Mouse (Mus musculus): ENCODE data around the gene Ramp2.

The Ramp2 gene

DNA sequence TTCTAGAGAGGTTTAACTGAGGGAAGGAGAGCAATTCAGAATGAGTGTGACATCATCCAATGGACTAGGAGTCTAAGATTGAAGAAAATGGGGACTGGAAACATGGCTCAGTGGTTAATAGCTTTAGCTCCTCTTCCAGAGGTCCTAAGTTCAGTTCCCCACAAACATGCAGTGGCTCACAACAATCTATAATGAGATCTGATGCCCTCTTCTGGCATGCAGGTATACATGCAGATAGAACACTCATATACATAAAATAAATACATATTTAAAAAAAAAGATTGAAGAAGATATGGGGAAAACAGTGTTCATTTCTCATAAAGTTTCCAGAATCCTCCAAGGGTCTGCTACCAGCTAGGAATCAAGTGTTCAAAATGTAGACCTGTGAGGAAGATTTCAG lies 10.4 kb upstream of the Ramp2 start:
- no peak for DNase-seq (ENCODE audit: inconsistent ontology term)

DNA sequence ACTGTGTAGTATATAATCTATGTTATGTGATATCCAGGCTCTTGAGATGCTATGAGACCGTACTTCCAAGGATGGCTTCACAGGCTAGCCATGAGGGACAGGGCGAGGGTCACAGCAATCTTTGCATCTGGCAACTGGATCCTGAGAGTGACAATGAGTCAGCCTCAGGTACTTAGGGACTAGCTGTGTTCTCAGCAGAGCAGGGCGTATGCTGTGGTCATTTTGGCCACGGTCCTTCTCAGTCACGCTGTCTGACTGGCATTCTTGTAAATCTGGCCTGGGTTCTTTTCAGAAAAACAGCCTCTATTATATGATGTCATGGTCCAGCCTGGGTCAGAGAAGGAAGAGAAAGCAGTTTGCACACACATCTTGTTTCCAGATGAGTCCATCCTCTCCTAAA lies 9.0 kb upstream of the Ramp2 start:
- no peak for DNase-seq (ENCODE audit: inconsistent ontology term)

DNA sequence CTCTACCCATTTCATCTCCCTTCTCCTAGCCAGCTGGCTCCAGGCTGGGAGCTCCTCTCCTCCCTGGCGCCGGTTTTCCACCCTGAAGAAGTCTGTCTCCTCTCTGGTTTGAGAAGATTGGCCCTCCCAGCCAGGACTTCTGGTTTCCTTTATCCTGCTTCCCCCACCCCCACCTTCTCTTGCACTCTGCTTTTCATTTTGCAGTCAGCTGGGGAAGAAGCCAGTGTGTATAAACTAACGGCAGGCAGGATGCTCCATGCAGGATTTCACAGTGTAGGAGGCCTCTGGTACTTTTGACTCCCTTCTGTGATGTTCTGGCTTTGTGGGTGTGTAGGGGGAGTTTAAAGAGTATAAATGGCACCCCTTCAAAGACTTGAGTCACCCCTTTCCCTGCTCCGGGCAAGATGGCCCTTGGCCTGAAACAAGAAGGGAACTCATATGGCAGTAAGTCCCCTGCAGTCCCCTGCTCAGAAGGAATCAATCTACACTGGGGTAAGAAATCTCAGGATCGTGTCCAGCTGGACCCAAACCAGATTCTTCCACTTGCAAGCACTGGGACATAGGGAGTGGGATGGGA lies 7.7 kb upstream of the Ramp2 start:
- no peak for DNase-seq (ENCODE audit: inconsistent ontology term)

DNA sequence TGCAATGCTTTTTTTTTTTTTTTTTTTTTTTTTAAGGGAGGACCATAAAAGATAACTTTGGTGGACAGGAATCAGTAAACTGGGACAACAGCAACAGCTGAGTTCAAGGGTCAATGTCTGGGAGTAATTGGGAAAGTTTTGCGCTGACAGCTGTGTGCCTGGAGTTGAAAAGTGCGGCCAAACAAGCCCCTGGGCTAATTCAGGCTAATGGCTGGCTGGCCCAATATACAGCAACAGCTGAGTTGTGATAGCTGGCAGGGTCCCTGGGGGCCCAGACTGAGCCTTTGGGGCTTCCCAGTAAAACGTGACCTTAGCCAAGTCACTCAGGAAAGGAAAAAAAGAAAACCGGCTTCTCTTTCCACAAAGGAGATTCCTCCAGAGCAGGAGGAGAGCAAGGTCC lies 757 bp upstream of the Ramp2 start:
- no peak for DNase-seq (ENCODE audit: inconsistent ontology term)

DNA sequence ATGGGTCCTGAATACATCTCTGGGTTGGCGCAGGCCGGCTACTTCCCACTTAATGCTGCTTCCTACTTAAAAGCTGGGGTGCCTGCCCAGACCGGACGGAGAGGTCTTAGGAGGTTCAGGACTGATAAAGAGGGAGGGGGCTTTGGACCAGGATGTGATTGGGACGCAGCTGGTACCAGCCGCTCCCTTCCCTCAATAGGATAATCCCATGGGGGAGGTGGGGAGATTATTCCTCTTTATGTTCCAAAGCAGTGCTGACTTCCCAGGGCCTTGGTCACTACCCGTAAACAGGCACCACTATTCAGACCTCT lies 829 bp downstream of the Ramp2 start:
- no peak for DNase-seq (ENCODE audit: inconsistent ontology term)

DNA sequence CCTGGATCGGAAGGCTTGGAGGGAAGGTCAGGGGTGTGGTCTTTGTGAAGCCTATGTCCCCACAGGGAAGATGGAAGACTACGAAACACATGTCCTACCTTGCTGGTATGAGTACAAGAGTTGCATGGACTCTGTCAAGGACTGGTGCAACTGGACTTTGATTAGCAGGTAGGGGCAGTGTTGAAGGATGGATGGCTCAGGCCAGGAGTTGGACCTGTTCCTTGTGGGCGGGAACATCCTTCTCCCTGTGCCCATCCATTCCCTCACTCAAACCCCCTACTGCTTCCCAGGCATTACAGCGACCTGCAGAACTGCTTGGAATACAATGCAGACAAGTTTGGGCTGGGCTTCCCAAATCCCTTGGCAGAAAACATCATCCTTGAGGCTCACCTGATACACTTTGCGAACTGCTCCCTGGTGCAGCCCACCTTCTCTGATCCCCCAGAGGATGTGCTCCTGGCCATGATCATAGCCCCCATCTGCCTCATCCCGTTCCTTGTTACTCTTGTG lies 1.7 kb downstream of the Ramp2 start:
- DNase-seq (ENCODE audit: inconsistent ontology term), result no peak

DNA sequence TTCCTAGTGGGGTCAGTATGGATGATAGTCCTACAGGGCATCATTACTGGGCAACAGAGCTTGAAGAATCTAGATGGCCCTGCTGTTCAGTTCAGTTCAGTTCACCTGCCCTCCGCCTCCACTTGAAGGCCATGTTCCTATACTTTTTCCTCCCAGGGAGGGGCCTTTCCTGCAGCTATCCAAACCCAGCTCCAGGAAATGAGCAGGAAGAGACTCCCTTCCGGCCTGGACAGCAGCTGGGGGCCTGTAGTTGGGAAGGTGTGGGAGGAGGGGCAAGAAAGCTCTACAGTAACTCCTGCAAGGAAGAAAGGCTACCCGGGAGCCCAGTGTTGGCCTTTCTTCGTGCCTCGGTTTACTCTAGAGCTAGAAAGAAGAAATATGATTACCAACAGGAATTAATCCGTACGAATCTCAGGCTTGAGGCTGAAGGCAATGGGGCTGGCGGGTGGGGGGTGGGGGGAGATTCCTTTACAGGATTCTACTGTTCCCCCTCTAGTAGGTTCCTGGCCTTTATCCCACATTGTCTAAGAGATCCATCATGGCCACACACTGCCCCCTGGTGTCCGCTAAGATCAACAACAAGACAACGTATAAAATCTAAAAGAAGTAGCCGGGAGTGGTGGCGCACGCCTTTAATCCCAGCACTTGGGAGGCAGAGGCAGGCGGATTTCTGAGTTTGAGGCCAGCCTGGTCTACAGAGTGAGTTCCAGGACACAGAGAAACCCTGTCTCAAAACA lies 2.6 kb downstream of the Ramp2 start:
- peak; percentile 66 for DNase-seq (ENCODE audit: inconsistent ontology term)

DNA sequence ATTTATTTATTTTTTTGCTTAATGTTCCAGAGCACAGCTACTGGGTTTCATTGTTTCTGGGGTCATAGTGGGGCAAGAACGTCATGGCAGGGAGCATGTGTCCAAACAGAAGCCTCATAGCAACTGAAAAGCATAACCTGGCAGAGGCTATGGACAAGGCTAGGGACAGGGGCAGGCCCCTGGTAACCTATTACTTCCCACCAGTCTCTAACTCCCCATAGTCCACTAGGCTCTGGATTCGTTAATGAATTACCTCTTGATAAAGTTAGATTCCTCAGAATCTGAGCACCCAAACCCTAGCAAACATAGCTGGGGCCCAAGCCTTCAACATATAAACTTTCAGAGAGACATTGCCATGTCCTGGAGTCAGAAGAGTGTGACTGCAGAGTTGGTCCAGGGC lies 5.2 kb downstream of the Ramp2 start:
- DNase-seq (ENCODE audit: inconsistent ontology term), result no peak

DNA sequence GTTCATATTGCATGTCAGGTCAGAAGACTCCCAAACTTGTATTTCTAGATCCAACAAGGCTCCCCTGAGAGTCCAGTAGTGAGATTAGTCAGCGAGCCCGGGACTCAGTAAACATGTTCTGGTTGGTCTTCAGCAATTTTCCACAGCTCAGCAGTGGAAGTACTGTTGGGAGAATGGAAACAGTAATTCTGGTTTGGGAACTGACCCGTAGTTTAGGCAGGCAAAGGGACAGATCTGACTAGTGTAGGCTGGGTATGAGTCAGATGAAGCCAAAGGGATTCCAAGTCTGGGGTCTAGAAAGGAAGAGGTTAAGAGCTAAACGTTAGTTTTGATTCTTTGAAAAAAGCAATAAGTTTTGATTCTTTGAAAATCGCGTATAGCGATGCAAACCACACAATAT lies 7.1 kb downstream of the Ramp2 start:
- DNase-seq (ENCODE audit: inconsistent ontology term), result no peak

DNA sequence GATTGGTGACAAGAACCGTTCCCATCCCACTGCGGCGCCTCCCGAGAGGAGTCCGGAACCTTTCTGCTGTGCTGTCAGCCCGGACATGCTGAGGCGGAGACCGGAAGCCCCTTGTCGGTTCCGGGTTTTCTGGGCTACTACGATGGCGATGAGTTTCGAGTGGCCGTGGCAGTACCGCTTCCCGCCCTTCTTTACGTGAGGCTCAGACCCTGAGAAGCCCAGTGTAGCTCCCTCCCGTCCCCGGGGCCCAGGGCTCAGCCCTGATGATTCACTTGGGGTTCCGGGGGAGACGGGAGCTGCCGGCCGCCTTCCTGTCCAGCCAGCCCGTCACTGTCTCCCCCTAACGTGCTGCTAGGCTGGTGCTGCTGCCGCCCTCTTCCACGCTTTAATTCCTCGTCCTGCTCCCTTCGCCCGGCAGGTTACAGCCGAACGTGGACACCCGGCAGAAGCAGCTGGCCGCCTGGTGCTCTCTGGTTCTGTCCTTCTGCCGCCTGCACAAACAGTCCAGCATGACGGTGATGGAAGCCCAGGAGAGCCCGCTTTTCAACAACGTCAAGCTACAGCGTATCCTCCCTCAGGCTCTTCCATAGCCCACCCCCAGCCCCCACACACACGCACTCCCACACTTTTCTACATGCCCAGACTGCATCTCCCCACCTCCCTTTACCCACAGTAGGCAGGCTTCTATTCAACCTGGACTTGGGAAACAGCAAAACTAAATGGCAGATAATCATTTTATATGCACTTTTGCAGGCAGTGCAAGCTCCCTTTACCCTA lies 8.0 kb downstream of the Ramp2 start, which contains the start of gene Vps25:
TSS of gene Vps25 (plus strand) at position 95 of the 777 bp plus-strand sequence.
- DNase-seq (ENCODE audit: inconsistent ontology term), result peak; percentile 89

DNA sequence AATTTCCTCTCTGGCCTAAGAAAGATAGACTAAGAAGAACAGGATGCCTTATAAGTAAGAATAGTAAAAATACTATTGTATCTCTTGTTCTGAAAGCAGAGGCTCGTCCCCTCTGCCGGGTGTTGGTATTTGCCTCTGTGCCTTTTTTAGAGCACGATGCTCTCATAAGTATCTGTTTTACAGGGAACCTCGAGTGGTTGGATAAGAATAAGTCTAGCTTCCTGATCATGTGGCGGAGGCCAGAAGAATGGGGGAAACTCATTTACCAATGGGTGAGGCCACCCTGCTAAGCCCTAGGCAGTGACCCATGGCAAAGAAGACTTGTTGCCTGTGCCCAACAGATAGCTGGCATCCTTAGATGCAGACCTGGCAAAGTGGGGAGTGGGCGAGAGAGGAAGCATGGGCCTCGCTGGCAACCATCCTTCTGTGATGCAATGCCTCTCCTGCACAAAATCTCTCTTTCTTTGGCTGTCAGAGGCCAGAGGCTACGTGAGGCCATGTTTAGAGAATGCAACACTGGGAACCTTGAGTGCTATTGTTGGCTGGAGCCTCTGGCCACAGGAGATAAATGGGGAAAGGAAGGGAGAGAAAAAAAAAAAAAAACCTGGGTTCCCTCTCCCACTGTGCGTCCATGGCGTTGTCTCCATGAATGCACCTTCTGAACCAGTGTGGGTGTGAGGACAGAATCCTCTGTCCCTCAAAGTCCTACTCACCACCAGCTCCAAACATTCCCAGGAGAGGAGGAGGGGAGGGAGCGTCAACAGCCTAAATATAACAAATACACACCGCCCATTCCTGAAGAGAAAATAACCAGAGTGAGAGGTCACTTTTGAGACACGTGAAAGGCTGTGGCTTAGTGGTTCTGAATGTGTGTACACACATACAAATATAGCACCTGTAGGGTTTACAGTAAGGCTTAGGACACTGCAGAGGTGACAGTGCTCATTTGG lies 10.3 kb downstream of the Ramp2 start:
- no peak for DNase-seq (ENCODE audit: inconsistent ontology term)

DNA sequence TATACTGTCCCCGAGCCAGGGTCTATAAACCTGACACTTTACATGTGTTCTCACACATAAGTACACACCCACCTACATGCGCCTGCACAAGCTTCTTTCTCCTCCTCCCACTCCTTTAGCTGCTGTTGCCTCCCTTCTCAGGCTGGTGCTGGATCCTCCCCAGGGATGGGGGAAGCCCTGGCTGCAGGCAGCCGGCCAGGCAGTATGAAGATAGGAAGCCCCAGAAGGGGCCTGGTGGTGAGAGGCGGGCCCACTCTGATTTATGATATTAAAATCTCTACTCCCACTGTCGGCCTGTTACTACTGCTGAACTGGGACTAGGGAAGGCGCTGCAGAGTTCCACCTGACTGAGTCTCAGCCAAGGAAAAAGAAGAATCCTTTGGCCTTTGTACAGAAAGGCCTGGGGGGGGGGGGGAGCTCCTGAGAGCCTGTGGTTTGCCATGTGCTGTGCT lies 13.5 kb downstream of the Ramp2 start:
- DNase-seq (ENCODE audit: inconsistent ontology term), result no peak

DNA sequence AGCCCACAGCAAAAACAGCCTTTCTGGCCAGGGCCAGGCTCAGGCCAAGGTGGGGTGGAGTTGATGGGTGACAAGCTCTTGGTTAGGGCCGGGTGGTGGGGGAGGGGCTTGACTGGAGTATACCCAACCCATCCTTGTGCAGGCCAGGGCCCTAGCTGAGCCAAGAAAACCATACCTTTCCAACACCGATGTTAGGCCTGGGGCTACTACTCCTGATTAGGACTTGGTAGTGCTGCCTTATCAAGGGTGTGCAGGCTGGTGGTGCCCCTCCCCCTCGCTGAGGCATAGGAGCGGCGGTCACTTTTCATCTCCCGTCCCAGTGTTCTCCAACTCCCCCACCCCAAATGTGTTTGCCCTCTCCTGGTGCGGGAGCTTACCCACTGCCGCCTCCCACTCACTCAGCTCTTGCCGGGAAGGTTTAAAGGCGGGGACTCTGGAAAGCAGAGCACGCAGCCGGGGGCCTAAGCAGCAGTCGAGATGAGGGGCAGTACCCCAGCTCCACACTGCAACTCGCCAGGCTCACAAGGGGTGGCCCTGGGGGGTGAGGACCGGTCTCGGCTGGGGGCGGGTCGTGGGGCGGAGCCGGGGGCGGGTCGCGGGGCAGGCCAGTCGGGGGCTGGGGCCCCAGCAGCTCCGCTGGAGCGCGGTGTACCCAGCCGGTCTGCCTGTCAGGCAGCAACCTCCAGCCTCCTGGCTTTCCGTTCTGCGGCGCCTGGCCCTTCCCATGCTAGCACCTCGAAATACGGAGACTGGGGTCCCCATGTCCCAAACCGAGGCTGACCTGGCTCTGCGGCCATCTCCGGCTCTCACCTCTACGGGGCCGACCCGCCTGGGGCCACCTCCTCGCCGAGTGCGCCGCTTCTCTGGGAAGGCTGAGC lies 14.4 kb downstream of the Ramp2 start, which contains the start of gene Wnk4:
TSS of gene Wnk4 (plus strand) at position 620 of the 878 bp plus-strand sequence.
- DNase-seq (ENCODE audit: inconsistent ontology term), result peak; percentile 72

DNA sequence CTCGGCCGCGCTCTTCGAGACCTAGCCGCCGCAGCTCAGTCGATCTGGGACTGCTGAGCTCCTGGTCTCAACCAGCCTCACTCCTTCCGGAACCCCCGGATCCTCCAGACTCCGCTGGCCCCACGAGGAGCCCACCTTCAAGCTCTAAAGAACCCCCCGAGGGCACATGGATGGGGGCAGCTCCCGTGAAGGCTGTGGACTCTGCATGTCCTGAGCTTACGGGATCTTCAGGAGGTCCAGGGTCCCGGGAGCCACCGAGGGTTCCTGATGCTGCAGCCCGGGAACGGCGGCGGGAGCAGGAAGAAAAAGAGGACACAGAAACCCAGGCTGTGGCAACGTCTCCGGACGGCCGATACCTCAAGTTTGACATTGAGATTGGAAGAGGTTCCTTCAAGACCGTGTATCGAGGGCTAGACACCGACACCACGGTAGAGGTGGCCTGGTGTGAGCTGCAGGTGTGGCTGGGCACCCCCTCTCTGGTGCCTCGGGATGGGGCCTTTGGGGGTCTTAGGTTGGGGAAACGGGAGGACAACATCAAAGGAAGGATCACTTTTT lies 15.1 kb downstream of the Ramp2 start:
- no peak for DNase-seq (ENCODE audit: inconsistent ontology term)

DNA sequence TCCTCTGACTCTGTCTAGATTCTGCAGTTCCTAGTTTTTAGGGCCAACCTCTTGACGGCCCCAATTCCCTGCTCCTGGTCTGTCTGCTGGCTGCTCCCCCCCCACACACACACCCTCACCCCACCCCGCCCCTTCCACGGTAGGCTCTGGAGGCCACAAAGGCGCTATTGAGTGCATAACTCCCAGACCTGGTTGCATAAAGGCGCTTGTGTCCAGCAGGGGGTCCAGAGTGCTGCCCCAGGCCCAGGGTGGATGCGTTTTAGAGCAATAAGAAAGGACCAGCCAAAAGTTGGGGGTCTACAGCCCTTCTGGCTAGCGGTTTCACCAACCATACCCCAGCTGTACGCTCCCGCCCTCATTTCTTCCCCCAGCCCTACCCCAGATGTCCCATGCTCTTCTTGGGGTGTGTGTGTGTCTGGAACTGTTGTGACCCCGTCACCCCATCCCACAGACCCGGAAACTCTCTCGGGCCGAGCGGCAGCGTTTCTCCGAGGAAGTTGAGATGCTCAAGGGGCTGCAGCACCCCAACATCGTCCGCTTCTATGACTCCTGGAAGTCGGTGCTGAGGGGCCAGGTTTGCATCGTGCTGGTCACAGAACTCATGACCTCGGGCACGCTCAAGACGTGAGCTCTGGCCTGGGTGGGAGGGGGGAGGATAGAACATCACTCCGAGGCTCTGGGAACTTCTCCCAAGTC lies 16.6 kb downstream of the Ramp2 start:
- no peak for DNase-seq (ENCODE audit: inconsistent ontology term)

DNA sequence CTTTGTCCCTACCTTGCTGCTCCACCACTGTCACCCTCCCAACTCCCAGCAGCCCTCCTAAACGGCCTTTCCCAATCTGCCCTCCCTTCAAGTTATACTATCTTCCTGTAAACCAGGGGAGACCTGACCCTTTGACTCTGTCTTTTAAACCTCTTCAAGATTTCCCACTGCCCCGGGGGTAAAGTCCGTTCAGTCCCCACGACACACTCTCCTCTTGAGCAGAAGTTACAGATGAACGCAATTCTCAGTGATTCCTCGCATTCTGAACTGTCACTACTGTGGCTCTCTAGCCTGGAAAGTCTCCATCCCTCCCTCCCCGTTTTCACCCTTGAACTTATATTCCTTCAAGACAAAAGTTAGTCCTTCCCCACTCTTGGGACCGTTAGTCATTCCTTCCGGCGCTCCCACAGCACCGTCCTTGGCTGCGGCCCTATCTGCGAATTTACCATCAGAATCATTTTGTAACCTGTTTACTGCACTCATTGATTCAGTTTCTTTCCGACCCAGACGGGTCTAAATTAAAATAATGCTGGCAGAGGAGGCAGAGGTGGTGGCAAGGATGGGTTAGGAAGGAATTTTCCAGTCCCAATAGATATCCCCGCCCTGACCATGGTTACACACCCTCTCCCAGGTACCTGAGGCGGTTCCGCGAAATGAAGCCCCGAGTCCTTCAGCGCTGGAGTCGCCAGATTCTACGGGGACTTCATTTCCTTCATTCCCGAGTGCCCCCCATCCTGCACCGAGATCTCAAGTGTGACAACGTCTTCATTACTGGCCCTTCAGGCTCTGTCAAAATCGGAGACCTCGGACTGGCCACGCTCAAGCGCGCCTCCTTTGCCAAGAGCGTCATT lies 17.5 kb downstream of the Ramp2 start:
- no peak for DNase-seq (ENCODE audit: inconsistent ontology term)

DNA sequence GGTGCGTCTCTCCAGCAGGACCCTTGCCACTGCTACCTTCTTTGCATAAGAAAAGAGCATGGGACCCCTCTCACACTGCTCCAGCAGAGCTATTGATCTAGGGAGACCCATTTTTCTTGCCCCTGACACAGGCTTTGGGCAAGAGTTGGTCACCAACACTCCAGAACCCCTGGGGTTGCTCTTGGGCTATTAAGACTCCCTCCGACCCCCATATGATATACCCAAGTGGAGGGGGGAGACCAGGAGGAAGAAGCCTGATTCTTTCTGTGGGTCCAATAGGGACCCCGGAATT lies 18.1 kb downstream of the Ramp2 start:
- DNase-seq (ENCODE audit: inconsistent ontology term), result no peak

DNA sequence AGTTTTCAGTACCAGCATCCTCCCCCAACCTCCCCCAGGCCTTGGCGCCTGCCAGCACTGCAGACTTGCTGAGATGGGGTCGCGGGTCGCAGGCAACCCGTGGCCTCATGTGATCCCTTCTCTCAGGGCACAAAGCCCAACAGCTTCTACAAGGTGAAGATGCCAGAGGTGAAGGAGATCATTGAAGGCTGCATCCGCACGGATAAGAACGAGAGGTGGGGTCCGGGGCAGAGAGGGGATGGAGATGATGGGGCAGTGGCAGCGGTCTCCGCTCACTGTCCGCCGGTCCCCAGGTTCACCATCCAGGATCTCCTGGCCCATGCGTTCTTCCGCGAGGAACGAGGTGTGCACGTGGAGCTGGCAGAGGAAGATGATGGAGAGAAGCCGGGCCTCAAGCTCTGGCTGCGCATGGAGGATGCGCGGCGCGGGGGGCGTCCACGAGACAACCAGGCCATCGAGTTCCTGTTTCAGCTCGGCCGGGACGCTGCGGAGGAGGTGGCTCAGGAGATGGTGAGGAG lies 19.2 kb downstream of the Ramp2 start:
- DNase-seq (ENCODE audit: inconsistent ontology term), result no peak

DNA sequence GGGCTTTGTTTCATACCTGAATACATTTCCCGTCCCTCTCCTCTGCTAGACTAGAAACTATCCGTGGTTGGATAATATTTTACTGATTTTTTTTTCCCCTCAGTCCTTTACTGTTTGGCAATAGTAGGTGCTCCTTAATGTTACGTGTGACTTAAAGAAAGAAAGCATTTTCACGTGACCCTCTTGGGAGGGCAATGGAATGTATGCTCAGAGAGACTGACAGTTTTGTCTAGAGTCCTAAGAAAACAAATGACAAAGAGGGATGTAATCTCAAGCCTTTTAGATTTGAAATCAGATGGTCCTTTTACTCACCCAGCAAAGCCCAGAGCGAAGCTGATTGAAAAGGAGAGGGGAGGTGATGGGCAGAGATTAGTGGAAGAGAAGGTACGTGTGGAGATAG lies 20.1 kb downstream of the Ramp2 start:
- no peak for DNase-seq (ENCODE audit: inconsistent ontology term)
